Mouse (Mus musculus) ovary, postnatal 36 days (tissue): Measurements from ENCODE around the gene Gm28051.

Experiments used
- DNase-seq: peaks from one replicate; pipeline ENCODE4 v3.0.0; 2022; ENCODE audit warnings: low spot score, mixed read lengths

The Gm28051 gene

GRCm38 (mm10) chr12:102705906-102706640 is 51.5 kb downstream of the Gm28051 start:
- no peak for DNase-seq

GRCm38 (mm10) chr12:102705216-102705871 is 52.2 kb downstream of the Gm28051 start:
- DNase-seq: peak; percentile 87

GRCm38 (mm10) chr12:102704457-102705198 is 52.9 kb downstream of the Gm28051 start, which contains the start of gene Itpk1:
TSS of gene Itpk1 (minus strand) at chr12:102704930.
- peak; percentile 68 for DNase-seq

GRCm38 (mm10) chr12:102703921-102704408 is 53.6 kb downstream of the Gm28051 start:
- DNase-seq: no peak

GRCm38 (mm10) chr12:102703441-102703840 is 54.1 kb downstream of the Gm28051 start:
- DNase-seq: no peak

GRCm38 (mm10) chr12:102703111-102703412 is 54.5 kb downstream of the Gm28051 start:
- DNase-seq: no peak

- peak; percentile 51 for DNase-seq
Observed at GRCm38 (mm10) chr12:102702356-102703110, 55.0 kb downstream of the Gm28051 start.

GRCm38 (mm10) chr12:102701691-102702207 is 55.8 kb downstream of the Gm28051 start:
- no peak for DNase-seq

- DNase-seq: no peak
Observed at GRCm38 (mm10) chr12:102700453-102700852, 57.1 kb downstream of the Gm28051 start.

GRCm38 (mm10) chr12:102699156-102699555 is 58.4 kb downstream of the Gm28051 start:
- DNase-seq: no peak

GRCm38 (mm10) chr12:102698089-102698684 is 59.4 kb downstream of the Gm28051 start:
- DNase-seq: no peak

GRCm38 (mm10) chr12:102697381-102697780 is 60.2 kb downstream of the Gm28051 start:
- DNase-seq: no peak

GRCm38 (mm10) chr12:102696635-102697354 is 60.8 kb downstream of the Gm28051 start:
- DNase-seq: no peak

GRCm38 (mm10) chr12:102695369-102696239 is 62.0 kb downstream of the Gm28051 start:
- no peak for DNase-seq

GRCm38 (mm10) chr12:102691761-102692160 is 65.8 kb downstream of the Gm28051 start:
- no peak for DNase-seq

GRCm38 (mm10) chr12:102691180-102691579 is 66.4 kb downstream of the Gm28051 start:
- DNase-seq: peak; percentile 40

- no peak for DNase-seq
Observed at GRCm38 (mm10) chr12:102689773-102690563, 67.6 kb downstream of the Gm28051 start.

GRCm38 (mm10) chr12:102686321-102686720 is 71.2 kb downstream of the Gm28051 start:
- no peak for DNase-seq

GRCm38 (mm10) chr12:102685523-102685931 is 72.0 kb downstream of the Gm28051 start:
- DNase-seq: no peak
